ENCODE assay signal across 10 mouse cellular contexts in the genomic region with DNA sequence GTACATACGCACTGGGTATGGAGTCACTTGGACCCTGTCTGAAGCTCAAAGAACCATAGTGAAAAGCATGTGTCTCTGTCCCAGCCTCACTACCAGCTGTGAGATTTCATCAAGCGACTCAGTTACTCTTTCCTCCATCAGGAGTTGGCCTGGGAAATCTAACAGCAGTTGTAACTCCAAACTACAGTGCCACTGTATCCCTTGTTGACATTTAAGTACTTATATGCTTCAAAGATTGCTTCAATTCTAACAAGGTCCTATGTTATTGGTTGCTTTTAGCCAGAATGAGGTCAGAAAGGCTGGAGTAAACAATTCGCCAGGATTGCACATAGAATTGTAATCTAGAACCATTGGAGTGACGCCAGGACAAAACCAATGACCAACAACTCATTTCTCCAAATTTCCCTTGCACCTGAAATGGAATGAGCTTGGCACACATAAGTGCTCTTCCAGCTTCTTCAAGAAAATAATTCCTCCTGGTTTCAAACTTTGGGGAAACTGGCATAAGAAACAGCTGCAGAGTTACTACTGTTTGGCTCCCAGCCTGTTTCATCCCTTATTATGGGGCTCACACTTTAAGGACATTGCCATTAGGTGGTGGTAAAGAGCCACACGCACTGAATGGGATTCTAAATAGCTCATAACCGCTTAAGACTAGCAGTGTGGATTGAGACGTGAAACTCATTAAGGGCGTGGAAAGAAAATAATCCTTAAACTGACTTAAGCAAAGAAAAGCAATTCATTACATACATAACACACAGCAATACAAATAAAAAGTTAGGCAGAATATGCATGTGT. TPM values are rescaled to one million over a fixed set of nuclear protein-coding genes. Genes with fewer than 3 reads are reported as not detected.
DNase-seq lines count a peak whose midpoint lies in the region; ATAC-seq and TF ChIP-seq lines count a peak whose summit lies in the region.
"Had no signal": no experiment of that assay in that cellular context is flagged by ENCODE, and none has a peak within 500 bp of the region (broad histone marks: within the 10 kb centered on the region; RNA-seq: fewer than 3 reads in every experiment).

No protein-coding gene starts in this region.

- peak; percentile 51 to 61 for DNase-seq in cerebellum, postnatal 10 days
- no peak for DNase-seq in cerebellum, adult 11 months
- peak in 1 of 2 experiments; percentile 27 for DNase-seq in layer of hippocampus, adult 2 months (ENCODE audit: low spot score in 2 of 2)
- no peak for DNase-seq in layer of hippocampus, adult 8-10 months (ENCODE audit: low spot score in 2 of 2)
- DNase-seq in brain, embryonic 14.5 days (ENCODE audit: low read depth): peak; percentile 73
- DNase-seq in retina, embryonic 14.5 days (ENCODE audit: low spot score): peak; percentile 50
- no peak for DNase-seq in urinary bladder, postnatal 4 days (ENCODE audit: low spot score in 2 of 2)
- DNase-seq: cerebellum, adult 11-12 months had no signal

- peak; percentile 77 for TF ChIP-seq CTCF in layer of hippocampus, adult 2 months (conservative IDR thresholded peaks at IDR 0.05)
- peak; percentile 40; the same call in 1 of the 2 replicates for TF ChIP-seq CTCF in brain, embryonic 14.5 days (IDR thresholded peaks at IDR 0.05; ENCODE audit: borderline replicate concordance, extremely low read depth, insufficient read depth, insufficient read length)

- H3K27ac ChIP-seq in layer of hippocampus, adult 2 months: no peak overlapping the region
- H3K27ac ChIP-seq: limb, embryonic 12.5 days had no signal

- no peak for TF ChIP-seq POLR2A in brain, embryonic 14.5 days (IDR thresholded peaks at IDR 0.05; ENCODE audit: borderline replicate concordance, extremely low read depth, insufficient read depth, insufficient read length, poor library complexity, severe bottlenecking)

- no peak for ATAC-seq in monocyte, adult 5-6 weeks (replicated peaks; ENCODE audit: insufficient number of reproducible peaks, low FRiP score, low TSS enrichment, poor library complexity, severe bottlenecking)

- no peak overlapping the region for H3K4me3 ChIP-seq in layer of hippocampus, adult 2 months
- H3K4me3 ChIP-seq: limb, embryonic 12.5 days had no signal

RNA-seq across cellular contexts. Expression of a gene that starts 13.8 kb away (rescaled TPM):
- total RNA-seq in layer of hippocampus, adult 2 months (2021): 10 to 100 TPM; 24.0 to 25.7 TPM
- total RNA-seq in layer of hippocampus, adult 8-10 months (2022): 10 to 100 TPM; 21.5 to 29.1 (median 24.0) TPM
- polyA plus RNA-seq in brain, embryonic 14.5 days (2012; rRNA removed): 14.5 and 16.0 TPM in 2 replicates
- 0.19 TPM in 1 of 3 replicates, not detected in the others for total RNA-seq in monocyte, adult 5-6 weeks (2017)

Comparison
In these comparisons a context has a peak if more than half of its experiments do, and no peak if none do; other contexts are left out.
1. DNase-seq: peak in cerebellum, postnatal 10 days (2 of 2), brain, embryonic 14.5 days (single experiment) and retina, embryonic 14.5 days (single experiment); none in cerebellum, adult 11 months (single experiment), layer of hippocampus, adult 8-10 months (0 of 2) and urinary bladder, postnatal 4 days (0 of 2).
2. RNA of a gene that starts 13.8 kb away (total RNA-seq): 24.0 to 25.7 TPM in layer of hippocampus, adult 2 months and 21.5 to 29.1 TPM in layer of hippocampus, adult 8-10 months; 0.19 TPM in monocyte, adult 5-6 weeks; every median in the first group is over 10 times any median in the second.